Mouse (Mus musculus) fibroblast of lung, adult 2 months (primary cell): ENCODE measurements around the gene Agbl2.

Source experiments
- DNase-seq: peaks from one replicate; pipeline ENCODE4 v3.0.0-alpha.2; 2011; ENCODE audit warnings: low read depth

Gene Agbl2

DNA sequence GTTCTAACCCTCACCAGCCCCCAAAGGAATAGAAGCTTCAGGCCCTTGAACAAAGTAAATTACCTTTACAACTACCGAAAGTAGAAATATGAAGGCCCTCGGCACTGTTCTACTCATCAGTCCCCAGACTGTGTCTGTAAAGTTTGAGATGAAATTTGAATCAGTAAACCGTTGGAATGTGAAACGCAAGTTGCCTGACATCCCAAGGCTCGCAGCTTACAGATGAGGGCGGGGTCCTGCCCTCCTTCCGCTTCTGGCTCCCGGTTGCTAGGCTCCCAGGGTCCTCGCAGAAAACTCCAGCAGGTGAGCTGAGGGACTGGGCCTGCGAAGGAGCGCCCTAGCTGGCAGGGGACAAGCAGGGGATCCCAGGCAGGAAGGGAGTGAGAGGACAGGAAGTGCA is at the start of gene Agbl2:
Agbl2 (plus strand) TSS at position 270 of the 400 bp plus-strand sequence.
- DNase-seq = no peak

DNA sequence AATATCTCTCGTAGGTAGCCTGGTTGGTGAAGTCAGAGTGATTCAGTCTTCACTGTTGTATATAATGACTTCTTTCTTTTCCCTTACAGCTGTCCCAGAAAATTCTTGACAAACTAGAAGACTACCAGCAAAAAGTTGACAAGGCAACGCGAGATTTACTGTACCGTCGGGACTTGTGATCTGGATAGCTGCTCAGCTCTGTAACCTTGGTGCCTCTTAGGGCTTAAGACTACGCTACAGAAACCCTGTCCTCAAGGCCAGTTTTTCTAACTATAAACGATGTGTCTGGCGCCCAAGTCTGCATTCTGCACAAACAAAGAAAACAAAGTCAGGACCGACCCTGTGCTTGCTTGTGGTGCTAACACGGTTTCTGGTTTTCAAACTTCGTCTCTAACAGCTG is 47.2 kb upstream of the Agbl2 start:
- no peak for DNase-seq

DNA sequence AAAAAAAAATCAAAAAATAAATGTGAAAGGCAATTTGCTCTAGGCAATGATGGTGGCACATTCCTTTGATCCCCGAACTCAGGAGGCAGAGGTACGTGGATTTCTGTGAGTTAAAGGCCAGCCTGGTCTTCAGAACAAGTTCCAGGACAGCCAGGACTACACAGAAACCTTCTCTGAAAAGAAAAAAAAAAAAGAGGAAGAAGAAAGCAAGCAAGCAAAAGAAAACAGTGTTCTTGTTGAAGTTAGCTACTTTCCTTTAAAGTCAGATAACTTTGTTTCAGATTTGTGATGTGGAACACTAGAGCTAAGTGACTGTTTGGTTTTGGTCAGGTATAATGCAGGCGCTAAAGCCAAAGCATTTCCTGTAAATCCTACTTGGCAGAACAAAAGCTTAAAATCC is 43.7 kb upstream of the Agbl2 start:
- no peak for DNase-seq

GRCm38 (mm10) chr2:90739327-90739726 is 43.2 kb upstream of the Agbl2 start:
- DNase-seq = no peak

DNA sequence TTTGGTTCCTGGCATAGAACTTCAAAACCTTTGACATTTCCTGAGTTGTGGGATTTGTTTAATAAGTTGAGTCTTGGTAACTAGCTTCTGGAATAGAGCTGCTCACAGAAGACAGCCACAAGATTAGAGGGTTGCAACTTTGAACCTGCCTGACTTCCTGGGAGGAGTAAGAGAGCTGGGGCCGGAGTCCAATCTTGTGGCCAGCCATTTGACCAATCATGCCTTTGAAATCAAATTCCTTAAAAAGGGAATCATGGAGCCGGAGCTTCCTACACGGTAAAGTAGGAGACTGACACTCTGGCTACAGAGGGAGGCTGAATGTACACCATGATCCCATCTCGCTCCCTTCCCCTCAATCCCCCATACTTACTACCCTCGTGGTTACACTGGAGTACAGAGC is 42.6 kb upstream of the Agbl2 start:
- no peak for DNase-seq

- no peak for DNase-seq
These were observed 38.1 kb upstream of the Agbl2 start for GRCm38 (mm10) chr2:90744285-90745052.

DNA sequence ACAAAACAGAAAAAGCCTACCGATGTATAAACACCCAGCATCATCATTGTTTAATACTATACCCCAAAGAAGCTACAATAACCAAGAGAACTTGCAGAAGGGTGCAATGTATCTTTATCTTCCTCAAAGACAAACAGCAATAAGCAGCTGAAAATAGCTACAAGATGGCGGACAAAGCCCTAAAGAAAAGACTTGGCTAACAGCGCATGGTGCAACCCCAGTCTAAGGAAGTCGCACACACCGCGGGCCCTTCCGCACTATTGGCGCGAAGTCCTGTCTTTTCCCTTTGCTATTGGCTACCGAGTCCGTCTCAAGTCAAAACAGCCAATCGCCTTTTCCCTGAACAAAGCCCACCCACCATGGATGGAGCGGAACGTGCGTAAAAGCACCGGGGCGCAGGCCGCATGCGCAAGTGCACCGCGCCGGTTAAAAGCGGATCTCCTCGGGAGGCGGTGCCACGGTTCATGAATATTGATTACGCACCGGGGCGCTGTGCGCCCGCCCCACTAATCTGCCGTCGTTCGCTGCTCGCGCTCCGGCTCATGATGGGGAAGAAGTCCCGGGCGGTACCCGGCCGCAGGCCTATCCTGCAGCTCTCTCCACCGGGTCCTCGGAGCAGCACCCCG is 37.4 kb upstream of the Agbl2 start, which contains the start of gene Fnbp4:
Fnbp4 (plus strand) TSS at position 318 of the 626 bp plus-strand sequence.
- DNase-seq = peak; percentile 99

GRCm38 (mm10) chr2:90745740-90746537 is 36.6 kb upstream of the Agbl2 start:
- DNase-seq = no peak

DNA sequence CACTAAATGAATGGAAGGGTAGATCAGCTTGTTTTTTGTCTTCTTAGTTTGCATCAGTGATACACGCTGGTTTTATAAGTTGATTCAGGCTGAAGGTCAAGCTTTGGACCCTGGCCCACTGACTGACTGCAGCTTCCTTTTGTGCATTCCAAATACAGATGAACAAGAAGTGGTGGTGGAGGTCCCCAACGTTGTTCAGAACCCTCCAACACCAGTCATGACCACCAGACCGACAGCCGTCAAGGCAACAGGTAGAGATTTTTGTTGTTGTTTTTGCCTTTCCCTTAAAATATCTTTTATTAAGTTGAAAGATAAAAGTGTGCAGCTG is 36.0 kb upstream of the Agbl2 start:
- no peak for DNase-seq

- no peak for DNase-seq
These were observed 35.4 kb upstream of the Agbl2 start for GRCm38 (mm10) chr2:90747131-90747530.

DNA sequence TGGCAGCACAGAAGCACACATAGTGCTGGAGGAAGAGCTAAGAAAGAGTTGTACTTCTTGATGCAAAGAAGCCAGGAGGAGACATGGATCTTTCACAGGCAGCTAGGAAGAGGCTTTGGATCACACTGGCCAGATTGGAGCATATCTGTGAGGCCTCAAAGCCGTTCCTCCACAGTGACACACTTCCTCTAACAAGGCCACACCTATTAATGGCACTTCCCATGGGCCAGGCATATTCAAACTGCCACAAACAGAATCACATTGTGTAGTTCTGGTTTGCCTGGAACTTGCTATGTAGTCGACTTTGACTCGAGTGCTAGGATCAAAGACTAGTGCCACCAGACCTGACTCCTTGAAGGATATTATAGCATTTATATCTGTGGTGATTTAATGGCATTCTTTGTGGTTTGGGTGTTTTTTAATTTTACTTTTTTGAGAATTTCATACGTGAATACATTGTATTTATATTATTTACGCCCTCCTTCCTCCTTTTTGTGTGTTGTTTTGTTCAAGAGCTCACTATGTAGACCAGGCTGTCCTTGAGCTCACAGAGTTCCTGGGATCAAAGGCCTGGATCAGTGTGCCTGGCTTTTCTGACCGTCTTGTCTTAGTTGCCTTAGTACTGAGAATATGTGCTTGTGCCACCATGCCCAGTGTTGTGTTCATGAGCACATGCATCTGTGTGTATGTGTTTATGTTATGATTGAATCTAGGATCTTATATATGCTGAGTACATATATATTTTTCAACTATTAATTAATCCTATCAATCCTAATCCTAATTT is 32.7 kb upstream of the Agbl2 start:
- no peak for DNase-seq

- no peak for DNase-seq
These were observed 29.0 kb upstream of the Agbl2 start for GRCm38 (mm10) chr2:90753565-90753964.

- DNase-seq = no peak
These were observed 28.3 kb upstream of the Agbl2 start for GRCm38 (mm10) chr2:90754188-90754587.

DNA sequence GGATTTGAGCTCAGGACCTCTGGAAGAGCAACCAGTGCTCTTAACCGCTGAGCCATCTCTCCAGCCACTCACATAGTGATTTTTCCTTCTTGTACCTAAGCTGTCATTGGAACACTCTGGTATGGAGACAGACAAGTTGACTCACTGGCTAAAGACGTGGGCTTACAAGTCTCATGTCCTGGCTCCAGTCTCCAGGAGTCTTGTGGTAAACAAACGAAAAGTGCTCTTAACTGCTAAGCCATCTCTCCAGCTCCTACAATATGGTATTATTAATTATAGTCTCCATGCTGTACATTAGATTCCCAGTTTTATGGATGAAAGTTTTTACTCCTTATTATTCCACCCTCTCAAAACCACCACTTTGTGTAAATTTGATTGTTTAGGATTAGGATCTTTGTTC is 17.4 kb upstream of the Agbl2 start:
- no peak for DNase-seq

DNA sequence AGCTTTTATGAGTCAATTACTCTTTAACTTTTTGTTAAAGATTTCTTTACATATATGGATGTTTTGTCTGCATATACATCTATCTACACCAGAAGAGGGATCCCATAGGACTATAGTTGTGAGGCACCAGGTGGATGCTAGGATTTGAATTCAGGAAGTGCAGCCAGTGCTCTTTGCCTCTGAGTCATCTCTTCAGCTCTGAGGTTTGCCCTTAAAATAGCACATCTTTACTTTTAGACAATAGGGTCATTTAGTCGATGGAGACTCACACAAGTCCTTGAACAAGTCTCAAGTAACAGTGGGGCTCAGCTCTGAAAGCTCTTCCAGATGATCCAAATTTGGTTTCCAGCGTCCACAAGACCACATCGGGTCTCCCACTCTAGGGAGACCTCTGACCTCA is 1.2 kb upstream of the Agbl2 start:
- no peak for DNase-seq

- no peak for DNase-seq
These were observed 589 bp upstream of the Agbl2 start for GRCm38 (mm10) chr2:90781938-90782337.

DNA sequence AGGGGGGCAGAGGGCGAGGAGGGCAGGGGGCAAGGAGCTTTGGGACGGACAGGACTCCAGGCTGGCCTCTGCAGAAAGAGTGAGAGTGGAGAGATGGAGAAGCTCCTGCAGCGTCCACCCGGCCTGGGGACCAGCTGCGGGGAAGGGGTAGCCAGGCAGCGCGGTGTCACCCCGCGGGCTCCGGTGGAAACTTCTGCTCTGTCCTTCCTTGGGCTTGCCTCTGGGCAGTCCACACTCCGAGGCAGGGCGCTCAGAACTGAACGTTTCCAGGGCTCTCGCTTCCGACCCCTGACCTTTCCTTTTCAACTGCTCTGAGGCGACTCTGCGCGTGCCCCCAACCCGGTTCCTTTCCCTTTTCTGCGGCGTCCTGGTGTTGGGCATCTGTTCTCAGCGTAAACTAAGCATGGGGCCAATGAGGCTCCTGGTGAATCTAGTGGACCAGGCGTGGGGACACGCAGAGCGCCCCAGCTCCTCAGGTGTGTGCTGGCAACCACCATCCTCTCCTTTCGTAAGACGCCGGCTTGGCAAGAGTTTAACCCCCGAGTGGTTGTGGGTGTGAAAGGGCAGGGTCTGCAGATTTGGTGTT is 467 bp downstream of the Agbl2 start:
- no peak for DNase-seq

DNA sequence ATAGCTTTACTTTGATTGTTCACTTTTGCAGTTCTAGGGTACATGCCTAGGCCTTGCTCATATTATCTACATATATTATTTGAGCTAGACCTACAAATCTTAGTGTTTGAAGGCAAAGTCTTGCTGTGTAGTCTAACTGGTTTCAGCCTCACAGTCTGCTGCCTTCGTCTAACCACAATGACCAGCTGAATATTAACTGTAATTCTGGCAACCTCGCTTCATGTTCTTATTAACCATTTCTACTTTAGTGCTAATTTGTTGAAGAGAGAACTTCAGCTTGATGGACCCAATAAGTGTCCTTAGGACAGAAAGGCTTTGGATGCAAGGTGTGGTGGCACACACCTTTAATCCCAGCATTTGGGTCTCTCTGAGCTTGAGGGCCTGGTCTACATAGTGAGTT is 5.6 kb downstream of the Agbl2 start:
- no peak for DNase-seq

GRCm38 (mm10) chr2:90808241-90809126 is 26.0 kb downstream of the Agbl2 start:
- DNase-seq = no peak

GRCm38 (mm10) chr2:90810751-90811150 is 28.2 kb downstream of the Agbl2 start:
- no peak for DNase-seq

DNA sequence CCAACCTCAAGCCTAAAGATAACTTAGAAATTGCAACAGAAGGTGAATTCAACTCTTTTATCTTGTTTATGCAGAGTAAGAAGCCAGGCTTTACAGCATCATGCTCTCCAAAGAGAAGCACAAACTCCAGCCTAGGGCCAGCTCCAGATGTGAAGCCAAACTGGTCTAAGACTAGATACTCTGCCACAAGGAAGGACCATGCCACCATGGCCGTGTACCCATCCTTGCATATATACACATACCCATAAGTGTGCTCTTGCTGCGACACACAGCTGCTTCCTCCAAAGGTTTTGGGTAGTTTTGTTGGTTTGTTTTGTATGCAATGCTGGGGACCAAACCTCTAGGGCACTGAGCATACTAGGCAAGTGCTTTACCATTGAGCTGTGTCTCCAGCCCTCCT is 32.7 kb downstream of the Agbl2 start:
- no peak for DNase-seq
